Mouse (Mus musculus): ENCODE data around the gene Git2.

DNA sequence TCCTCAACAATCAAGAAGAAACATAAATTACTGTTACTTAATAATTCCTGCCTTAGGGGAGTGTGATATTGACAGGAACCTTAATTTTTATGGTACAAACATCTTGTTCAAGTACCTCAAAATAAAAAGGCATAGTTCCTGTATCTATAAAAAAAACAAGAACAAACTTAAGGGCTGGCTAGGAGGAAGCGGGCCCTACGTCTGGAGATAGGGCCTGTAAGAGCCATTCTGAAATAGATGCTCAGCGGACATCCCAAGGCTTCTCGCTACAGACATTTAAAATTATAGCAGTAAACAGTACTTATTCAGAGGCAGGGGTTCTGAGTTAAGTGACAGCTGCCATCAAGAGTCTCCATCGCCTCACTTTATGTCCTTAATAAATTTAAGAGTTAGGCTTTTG is 27.8 kb downstream of the Git2 start:
- TF ChIP-seq CTCF (IDR thresholded peaks at IDR 0.05; ENCODE audit: borderline replicate concordance, extremely low read depth, insufficient read depth, insufficient read length) (no peak), POLR2A (IDR thresholded peaks at IDR 0.05; ENCODE audit: borderline replicate concordance, extremely low read depth, insufficient read depth, insufficient read length, poor library complexity, severe bottlenecking) (no peak)

All from brain, embryonic 14.5 days (tissue).